Mouse (Mus musculus) G1E (cell line): ENCODE data around the gene Mpzl3.

Experiments
- CTCF ChIP-seq: IDR thresholded peaks from 2 replicates; pipeline ENCODE4 v1.5.1; 2012; ENCODE audit warnings: low read depth, low read length, inconsistent platforms, mixed read lengths
- GATA1 ChIP-seq: IDR thresholded peaks from 2 replicates; pipeline ENCODE4 v1.6.1; 2012; ENCODE audit warnings: borderline replicate concordance, low read length, inconsistent platforms, mixed read lengths
- POLR2AphosphoS5 ChIP-seq: IDR thresholded peaks from 2 replicates; pipeline ENCODE4 v1.6.1; 2012; ENCODE audit warnings: low read depth, low read length, inconsistent platforms; ENCODE audit not compliant: insufficient replicate concordance

DNA sequence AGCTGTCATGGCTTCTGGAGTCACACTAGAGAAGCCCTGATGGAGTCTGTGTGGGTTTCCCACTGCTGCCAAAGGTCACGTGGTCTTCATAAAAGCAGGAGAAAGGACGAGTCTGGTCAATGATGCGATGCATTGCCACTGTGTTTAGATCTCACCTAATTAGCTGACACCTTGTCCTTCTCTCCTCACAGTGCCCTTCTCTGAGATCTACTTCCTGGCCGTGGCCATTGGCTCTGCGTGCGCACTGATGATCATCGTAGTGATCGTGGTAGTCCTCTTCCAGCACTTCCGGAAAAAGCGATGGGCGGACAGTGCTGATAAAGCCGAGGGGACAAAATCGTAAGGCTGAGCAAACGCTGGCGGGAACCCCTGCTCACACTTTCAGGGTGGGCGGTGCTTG lies 8.0 kb upstream of the Mpzl3 start:
- TF ChIP-seq CTCF (no peak), POLR2AphosphoS5 (no peak), GATA1 (no peak)
